Mouse (Mus musculus) forebrain, embryonic 14.5 days (tissue): ENCODE results near the gene Fam163b. TPM values are rescaled to one million over a fixed set of nuclear protein-coding genes. Genes with fewer than 3 reads are reported as not detected.

Experiments
- ATAC-seq: fragments of 200-750 bp; cut with Nextera tagmentation; 2 replicates; pipeline ENCODE4 v1.8.0; 2017; ENCODE audit warnings: mild to moderate bottlenecking, moderate library complexity
- DNase-seq: peaks from one replicate; pipeline ENCODE4 v3.0.0-alpha.2; 2015; ENCODE audit warnings: low spot score
- H3K27ac ChIP-seq: fragments of 300-500 bp; sonication (generic); 2 replicates; pipeline ENCODE4 v1.5.1; 2014; ENCODE audit warnings: low read depth, mild to moderate bottlenecking, control low read depth, low read length, moderate library complexity
- H3K27me3 ChIP-seq: fragments of 300-500 bp; sonication (generic); replicated peaks from 2 replicates; pipeline ENCODE4 v1.6.1; 2014; ENCODE audit warnings: low read length, control low read depth, mixed read lengths; ENCODE audit not compliant: control insufficient read depth, insufficient read depth
- H3K36me3 ChIP-seq: fragments of 300-500 bp; sonication (generic); 2 replicates; pipeline ENCODE4 v1.6.1; 2014; ENCODE audit warnings: low read length, control low read depth; ENCODE audit not compliant: control insufficient read depth, insufficient read depth
- H3K4me1 ChIP-seq: fragments of 300-500 bp; sonication (generic); 2 replicates; pipeline ENCODE4 v1.6.1; 2014; ENCODE audit warnings: antibody characterized with exemption, low read length, control low read depth; ENCODE audit not compliant: control insufficient read depth, insufficient read depth
- H3K4me2 ChIP-seq: fragments of 300-500 bp; sonication (generic); 2 replicates; pipeline ENCODE4 v1.6.1; 2014; ENCODE audit warnings: mild to moderate bottlenecking, control low read depth, low read length
- H3K4me3 ChIP-seq: fragments of 300-500 bp; sonication (generic); 2 replicates; pipeline ENCODE4 v1.5.1; 2014; ENCODE audit warnings: low read depth, low read length, control low read depth
- H3K9ac ChIP-seq: fragments of 300-500 bp; sonication (generic); 2 replicates; pipeline ENCODE4 v1.6.1; 2014; ENCODE audit warnings: mild to moderate bottlenecking, low read length, control low read depth, moderate library complexity
- H3K9me3 ChIP-seq: fragments of 300-500 bp; sonication (generic); replicated peaks from 2 replicates; pipeline ENCODE4 v1.6.1; 2016; ENCODE audit warnings: low read length, control low read depth, mixed read lengths; ENCODE audit not compliant: control insufficient read depth
- WGBS: fragments of 180-500 bp; shearing (Covaris S2); extraction: QIAGEN DNeasy Blood & Tissue Kit; methylation state at CpG from one replicate; pipeline ENCODE4 v1.1.7; 2014; 5-methylcytosine and 5-hydroxymethylcytosine counted together
- polyA plus RNA-seq: library from polyadenylated mRNA; unstranded; fragments of >200 nt; fragmentation: Nextera tagmentation; extraction: Ambion mirVana; gene quantifications from 2 replicates; pipeline ENCODE4 v1.2.1, GENCODE M21; 2014

Fam163b gene
- polyA plus RNA-seq, 1 experiment from 2014 or later: 2.4 TPM

GRCm38 (mm10) chr2:27087581-27087980 lies 54.7 kb downstream of the Fam163b start:
- WGBS: 88% methylated on average over 5 of the region's 5 CpGs
- ATAC-seq: no peak

GRCm38 (mm10) chr2:27086483-27087010 lies 55.7 kb downstream of the Fam163b start:
- 79% methylated on average over 4 of the region's 4 CpGs for WGBS
- H3K4me3 ChIP-seq: no peak overlapping the region
- H3K27ac ChIP-seq: no peak overlapping the region
- H3K9me3 ChIP-seq: no peaks in the 10 kb centered on the region
- H3K4me1 ChIP-seq: no peaks in the 10 kb centered on the region
- DNase-seq (no peak), ATAC-seq (no peak)
- no peak overlapping the region for H3K4me2 ChIP-seq
- H3K27me3 ChIP-seq: no peaks in the 10 kb centered on the region
- H3K9ac ChIP-seq: no peak overlapping the region
- no peaks in the 10 kb centered on the region for H3K36me3 ChIP-seq

More at GRCm38 (mm10) chr2:27087581-27087980, 54.7 kb downstream of the Fam163b start:
- Histone ChIP-seq H3K4me2 (no peak overlapping the region), H3K36me3 (no peaks in the 10 kb centered on the region), H3K9ac (no peak overlapping the region), H3K27me3 (no peaks in the 10 kb centered on the region), H3K27ac (no peak overlapping the region), H3K4me3 (no peak overlapping the region), H3K9me3 (no peaks in the 10 kb centered on the region), H3K4me1 (no peaks in the 10 kb centered on the region)
- DNase-seq: no peak

GRCm38 (mm10) chr2:27085801-27086200 lies 56.5 kb downstream of the Fam163b start:
- Histone ChIP-seq H3K4me2 (no peak overlapping the region), H3K9me3 (no peaks in the 10 kb centered on the region), H3K27ac (no peak overlapping the region), H3K9ac (no peak overlapping the region), H3K36me3 (no peaks in the 10 kb centered on the region), H3K27me3 (no peaks in the 10 kb centered on the region), H3K4me3 (no peak overlapping the region), H3K4me1 (no peaks in the 10 kb centered on the region)
- WGBS: 25% methylated on average over 2 of the region's 2 CpGs
- DNase-seq: peak; percentile 47
- ATAC-seq: no peak

GRCm38 (mm10) chr2:27084963-27085362 lies 57.3 kb downstream of the Fam163b start:
- Histone ChIP-seq H3K27me3 (no peaks in the 10 kb centered on the region), H3K4me3 (no peak overlapping the region)
- 57% methylated on average over 8 of the region's 8 CpGs for WGBS

GRCm38 (mm10) chr2:27083761-27084475 lies 58.4 kb downstream of the Fam163b start:
- Histone ChIP-seq H3K9ac (no peak overlapping the region), H3K27ac (no peak overlapping the region), H3K4me1 (peaks cover 14% of the 10 kb centered on the region), H3K4me2 (no peak overlapping the region), H3K9me3 (no peaks in the 10 kb centered on the region), H3K27me3 (no peaks in the 10 kb centered on the region), H3K4me3 (no peak overlapping the region), H3K36me3 (no peaks in the 10 kb centered on the region)
- WGBS: 80% methylated on average over 12 of the region's 12 CpGs
- DNase-seq: no peak
- no peak for ATAC-seq

More at GRCm38 (mm10) chr2:27084963-27085362, 57.3 kb downstream of the Fam163b start:
- Histone ChIP-seq H3K36me3 (no peaks in the 10 kb centered on the region), H3K4me2 (no peak overlapping the region), H3K27ac (no peak overlapping the region), H3K4me1 (peaks cover 4% of the 10 kb centered on the region), H3K9me3 (no peaks in the 10 kb centered on the region), H3K9ac (no peak overlapping the region)
- DNase-seq (no peak), ATAC-seq (no peak)

GRCm38 (mm10) chr2:27079649-27080048 lies 62.6 kb downstream of the Fam163b start:
- H3K9ac ChIP-seq: no peak overlapping the region; the same call in 1 of the 2 replicates
- H3K4me2 ChIP-seq: 0 out of 2 replicates have a peak overlapping the region, but pooled peaks have one; percentile 15
- H3K4me1 ChIP-seq: peaks cover 20% of the 10 kb centered on the region
- H3K36me3 ChIP-seq: no peaks in the 10 kb centered on the region
- no peak overlapping the region for H3K4me3 ChIP-seq
- DNase-seq (peak; percentile 75), ATAC-seq (peak; percentile 66)
- H3K9me3 ChIP-seq: no peaks in the 10 kb centered on the region
- H3K27ac ChIP-seq: peak overlapping the region; percentile 66
- 46% methylated on average over 2 of the region's 2 CpGs for WGBS
- H3K27me3 ChIP-seq: no peaks in the 10 kb centered on the region

GRCm38 (mm10) chr2:27079152-27079584 lies 63.1 kb downstream of the Fam163b start, which contains the start of gene Adamtsl2:
Gene Adamtsl2, plus strand, starts transcription at chr2:27079379.
- Histone ChIP-seq H3K4me2 (0 out of 2 replicates have a peak within 1 kb of the TSS, but pooled peaks have one; percentile 15), H3K4me3 (no peak within 1 kb of the TSS), H3K4me1 (peaks cover 20% of the 10 kb centered on the region), H3K9ac (peak within 1 kb of the TSS; percentile 17; the same call in 1 of the 2 replicates), H3K27me3 (no peaks in the 10 kb centered on the region), H3K27ac (peak within 1 kb of the TSS; percentile 66), H3K9me3 (no peaks in the 10 kb centered on the region), H3K36me3 (no peaks in the 10 kb centered on the region)
- DNase-seq: peak; percentile 75
- peak; percentile 86 for ATAC-seq
- WGBS: 4% methylated on average over 10 of the region's 10 CpGs

- Histone ChIP-seq H3K27ac (no peak overlapping the region), H3K27me3 (no peaks in the 10 kb centered on the region), H3K4me3 (no peak overlapping the region), H3K9me3 (no peaks in the 10 kb centered on the region), H3K4me2 (no peak overlapping the region), H3K36me3 (no peaks in the 10 kb centered on the region), H3K4me1 (peaks cover 20% of the 10 kb centered on the region), H3K9ac (no peak overlapping the region)
- 31% methylated on average over 2 of the region's 2 CpGs for WGBS
- DNase-seq (no peak), ATAC-seq (no peak)
These were observed 64.0 kb downstream of the Fam163b start for GRCm38 (mm10) chr2:27078312-27078711.

GRCm38 (mm10) chr2:27077655-27078244 lies 64.5 kb downstream of the Fam163b start:
- no peaks in the 10 kb centered on the region for H3K9me3 ChIP-seq
- H3K27ac ChIP-seq: no peak overlapping the region
- H3K36me3 ChIP-seq: no peaks in the 10 kb centered on the region
- WGBS: 58% methylated on average over 10 of the region's 10 CpGs
- H3K4me2 ChIP-seq: no peak overlapping the region
- H3K4me1 ChIP-seq: peaks cover 20% of the 10 kb centered on the region
- DNase-seq: no peak
- no peak for ATAC-seq
- no peak overlapping the region for H3K9ac ChIP-seq
- no peaks in the 10 kb centered on the region for H3K27me3 ChIP-seq
- H3K4me3 ChIP-seq: no peak overlapping the region
